Mouse (Mus musculus) heart, embryonic 13.5 days (tissue): ENCODE data around the gene Gpt2. TPM values are rescaled to one million over a fixed set of nuclear protein-coding genes. Genes with fewer than 3 reads are reported as not detected.

ENCODE experiments used
- ATAC-seq: fragments of 200-750 bp; cut with Nextera tagmentation; 2 replicates; pipeline ENCODE4 v1.8.0; 2017; ENCODE audit warnings: moderate TSS enrichment; ENCODE audit not compliant: insufficient number of reproducible peaks, low FRiP score, low TSS enrichment; ENCODE audit errors: extremely low read depth
- H3K27ac ChIP-seq: fragments of 300-500 bp; sonication (generic); replicated peaks from 2 replicates; pipeline ENCODE4 v1.5.1; 2015; ENCODE audit warnings: moderate library complexity, mild to moderate bottlenecking, inconsistent platforms
- H3K27me3 ChIP-seq: fragments of 300-500 bp; sonication (generic); replicated peaks from 2 replicates; pipeline ENCODE4 v1.6.1; 2015; ENCODE audit warnings: mild to moderate bottlenecking, inconsistent platforms
- H3K36me3 ChIP-seq: fragments of 300-500 bp; sonication (generic); 2 replicates; pipeline ENCODE4 v1.6.1; 2015; ENCODE audit warnings: mild to moderate bottlenecking, inconsistent platforms
- H3K4me1 ChIP-seq: fragments of 300-500 bp; sonication (generic); 2 replicates; pipeline ENCODE4 v1.6.1; 2015; ENCODE audit warnings: inconsistent platforms
- H3K4me2 ChIP-seq: fragments of 300-500 bp; sonication (generic); 2 replicates; pipeline ENCODE4 v1.6.1; 2015; ENCODE audit warnings: inconsistent platforms, mild to moderate bottlenecking, moderate library complexity
- H3K4me3 ChIP-seq: fragments of 300-500 bp; sonication (generic); 2 replicates; pipeline ENCODE4 v1.5.1; 2015; ENCODE audit warnings: moderate library complexity, mild to moderate bottlenecking, inconsistent platforms
- H3K9ac ChIP-seq: fragments of 300-500 bp; sonication (generic); 2 replicates; pipeline ENCODE4 v1.6.1; 2015; ENCODE audit warnings: inconsistent platforms, mild to moderate bottlenecking, moderate library complexity
- H3K9me3 ChIP-seq: fragments of 300-500 bp; sonication (generic); 2 replicates; pipeline ENCODE4 v1.6.1; 2016; ENCODE audit warnings: inconsistent platforms
- WGBS: fragments of 180-500 bp; shearing (Covaris S2); methylation state at CpG from one replicate; pipeline ENCODE4 v1.1.7; 2015; ENCODE audit warnings: mixed read lengths; 5-methylcytosine and 5-hydroxymethylcytosine counted together
- polyA plus RNA-seq: library from polyadenylated mRNA; unstranded; fragments of >200 nt; fragmentation: Nextera tagmentation; extraction: Ambion mirVana; gene quantifications from 2 replicates; pipeline ENCODE4 v1.2.1, GENCODE M21; 2015

Gene Gpt2
- polyA plus RNA-seq, 1 experiment from 2014 or later, result 7.4 TPM

DNA sequence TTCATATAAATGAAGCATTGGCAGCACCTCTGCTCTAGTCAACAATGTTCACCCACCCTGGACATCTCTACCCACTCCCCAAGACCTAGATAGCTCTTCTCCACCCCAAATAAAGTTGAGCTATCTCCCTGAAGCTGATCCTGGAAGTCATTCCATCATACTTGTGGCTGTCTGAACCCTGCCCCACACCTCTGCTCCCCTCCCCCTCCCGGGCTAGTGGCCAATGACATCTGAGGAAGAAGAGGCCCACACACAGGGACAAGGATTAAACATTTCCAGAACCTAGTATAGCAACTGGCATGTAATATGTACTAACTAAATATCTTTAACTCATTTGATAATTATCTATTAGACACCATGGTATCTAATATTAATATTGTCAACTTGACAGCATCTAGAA, 29.9 kb upstream of the Gpt2 start:
- H3K36me3 ChIP-seq, result no peaks in the 10 kb centered on the region
- 52% methylated on average over 1 of the region's 1 CpGs for WGBS
- no peak overlapping the region for H3K27ac ChIP-seq
- H3K4me2 ChIP-seq, result no peak overlapping the region
- H3K27me3 ChIP-seq, result no peaks in the 10 kb centered on the region
- no peaks in the 10 kb centered on the region for H3K9me3 ChIP-seq
- no peak for ATAC-seq
- 0 out of 2 replicates have a peak, but pooled peaks cover 2% of the 10 kb centered on the region for H3K4me1 ChIP-seq
- H3K4me3 ChIP-seq, result no peak overlapping the region
- no peak overlapping the region for H3K9ac ChIP-seq

DNA sequence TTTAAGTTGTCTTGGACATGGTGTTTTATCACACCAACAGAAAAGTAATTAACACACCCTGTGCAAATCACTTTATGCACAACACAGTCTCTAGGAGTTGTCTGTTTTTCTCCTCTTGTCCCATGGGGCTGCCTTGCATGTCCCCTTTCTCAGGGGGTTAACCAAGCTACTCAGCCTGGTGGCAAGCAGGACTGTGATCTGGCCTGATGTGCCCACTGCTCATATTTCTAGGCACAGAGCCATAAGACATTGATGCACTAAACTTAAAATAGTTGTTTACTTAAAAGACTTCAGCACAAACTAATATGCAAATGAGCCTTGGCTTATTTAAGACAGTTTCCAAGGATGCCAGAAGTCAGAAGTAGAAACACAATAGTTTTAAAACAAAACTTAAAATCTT, 28.1 kb upstream of the Gpt2 start:
- Histone ChIP-seq H3K27me3 (no peaks in the 10 kb centered on the region), H3K9ac (no peak overlapping the region), H3K4me2 (no peak overlapping the region), H3K36me3 (no peaks in the 10 kb centered on the region), H3K4me3 (no peak overlapping the region), H3K27ac (no peak overlapping the region), H3K9me3 (no peaks in the 10 kb centered on the region), H3K4me1 (0 out of 2 replicates have a peak, but pooled peaks cover 2% of the 10 kb centered on the region)
- no peak for ATAC-seq

DNA sequence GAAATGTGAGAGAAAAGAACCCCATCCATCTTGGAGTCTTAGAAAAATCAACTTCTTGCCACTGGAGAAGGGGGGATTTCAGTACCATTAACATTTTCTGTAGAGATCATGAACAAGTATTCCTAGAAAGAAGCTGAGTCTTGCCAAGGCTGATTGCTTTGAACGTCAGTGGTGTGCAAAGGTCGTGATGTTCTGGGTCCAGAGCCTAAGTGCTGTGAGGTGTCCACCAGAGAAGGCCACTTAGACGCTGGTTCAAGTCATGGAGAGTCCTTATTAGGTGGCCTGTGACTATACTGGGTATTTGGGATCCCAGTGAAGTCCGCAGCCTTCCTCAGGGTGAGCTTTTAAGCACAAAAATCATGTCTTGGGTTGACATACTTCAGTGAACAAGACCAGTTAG, 26.3 kb upstream of the Gpt2 start:
- Histone ChIP-seq H3K4me2 (no peak overlapping the region), H3K4me1 (0 out of 2 replicates have a peak, but pooled peaks cover 2% of the 10 kb centered on the region), H3K9me3 (no peaks in the 10 kb centered on the region), H3K4me3 (no peak overlapping the region), H3K27me3 (no peaks in the 10 kb centered on the region), H3K36me3 (no peaks in the 10 kb centered on the region), H3K27ac (no peak overlapping the region), H3K9ac (no peak overlapping the region)
- ATAC-seq, result no peak
- WGBS, result 81% methylated on average over 4 of the region's 4 CpGs

GRCm38 (mm10) chr8:85470753-85471152, 21.6 kb upstream of the Gpt2 start:
- H3K27ac ChIP-seq, result no peak overlapping the region
- H3K4me3 ChIP-seq, result no peak overlapping the region
- H3K36me3 ChIP-seq, result no peaks in the 10 kb centered on the region
- H3K9ac ChIP-seq, result no peak overlapping the region
- no peaks in the 10 kb centered on the region for H3K27me3 ChIP-seq
- H3K4me1 ChIP-seq, result no peaks in the 10 kb centered on the region
- H3K4me2 ChIP-seq, result no peak overlapping the region
- peaks cover under 1% of the 10 kb centered on the region; the same call in 1 of the 2 replicates for H3K9me3 ChIP-seq
- WGBS, result 72% methylated on average over 8 of the region's 8 CpGs
- ATAC-seq, result no peak

- H3K27me3 ChIP-seq, result no peaks in the 10 kb centered on the region
- ATAC-seq, result no peak
- no peaks in the 10 kb centered on the region for H3K4me1 ChIP-seq
- no peak overlapping the region for H3K27ac ChIP-seq
- H3K9me3 ChIP-seq, result peaks cover 7% of the 10 kb centered on the region; the same call in 1 of the 2 replicates
- no peak overlapping the region for H3K4me2 ChIP-seq
- H3K36me3 ChIP-seq, result no peaks in the 10 kb centered on the region
- 65% methylated on average over 6 of the region's 6 CpGs for WGBS
- no peak overlapping the region for H3K9ac ChIP-seq
- H3K4me3 ChIP-seq, result no peak overlapping the region
Observed at GRCm38 (mm10) chr8:85472800-85473199, 19.6 kb upstream of the Gpt2 start.

GRCm38 (mm10) chr8:85473246-85473645, 19.1 kb upstream of the Gpt2 start:
- Histone ChIP-seq H3K27ac (no peak overlapping the region), H3K36me3 (no peaks in the 10 kb centered on the region), H3K4me1 (no peaks in the 10 kb centered on the region), H3K9me3 (peaks cover 7% of the 10 kb centered on the region; the same call in 1 of the 2 replicates), H3K4me3 (no peak overlapping the region), H3K9ac (no peak overlapping the region), H3K4me2 (no peak overlapping the region), H3K27me3 (no peaks in the 10 kb centered on the region)
- WGBS, result 74% methylated on average over 4 of the region's 4 CpGs
- no peak for ATAC-seq

DNA sequence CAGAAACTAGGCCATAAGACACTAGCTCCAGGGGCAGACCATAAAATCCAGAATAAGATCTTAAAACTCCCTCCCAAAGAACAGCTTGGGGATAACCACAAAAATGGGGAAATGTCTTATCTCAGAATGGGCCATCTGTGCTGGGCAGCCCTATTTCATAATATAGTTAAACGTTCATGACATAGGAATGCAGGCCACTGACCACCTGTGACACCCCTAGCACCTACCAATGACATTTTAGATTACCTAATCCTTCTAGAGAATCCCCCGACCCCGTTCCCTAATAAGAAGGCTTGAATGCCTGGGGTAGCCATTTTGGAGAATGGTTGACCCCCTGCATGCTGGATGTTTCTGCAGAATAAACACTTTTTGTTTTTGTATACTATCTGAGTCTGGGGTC, 17.5 kb upstream of the Gpt2 start:
- no peak overlapping the region for H3K9ac ChIP-seq
- no peak overlapping the region for H3K27ac ChIP-seq
- ATAC-seq, result no peak
- peaks cover 7% of the 10 kb centered on the region; the same call in 1 of the 2 replicates for H3K9me3 ChIP-seq
- no peaks in the 10 kb centered on the region for H3K4me1 ChIP-seq
- no peaks in the 10 kb centered on the region for H3K36me3 ChIP-seq
- H3K4me2 ChIP-seq, result no peak overlapping the region
- H3K4me3 ChIP-seq, result no peak overlapping the region
- no peaks in the 10 kb centered on the region for H3K27me3 ChIP-seq
- 69% methylated on average over 3 of the region's 3 CpGs for WGBS

- Histone ChIP-seq H3K4me1 (no peaks in the 10 kb centered on the region), H3K36me3 (no peaks in the 10 kb centered on the region), H3K9ac (no peak overlapping the region), H3K4me3 (no peak overlapping the region), H3K27ac (no peak overlapping the region), H3K9me3 (peaks cover 7% of the 10 kb centered on the region; the same call in 1 of the 2 replicates), H3K27me3 (no peaks in the 10 kb centered on the region), H3K4me2 (no peak overlapping the region)
- 39% methylated on average over 4 of the region's 4 CpGs for WGBS
- no peak for ATAC-seq
Observed at GRCm38 (mm10) chr8:85476970-85477545, 15.3 kb upstream of the Gpt2 start.

DNA sequence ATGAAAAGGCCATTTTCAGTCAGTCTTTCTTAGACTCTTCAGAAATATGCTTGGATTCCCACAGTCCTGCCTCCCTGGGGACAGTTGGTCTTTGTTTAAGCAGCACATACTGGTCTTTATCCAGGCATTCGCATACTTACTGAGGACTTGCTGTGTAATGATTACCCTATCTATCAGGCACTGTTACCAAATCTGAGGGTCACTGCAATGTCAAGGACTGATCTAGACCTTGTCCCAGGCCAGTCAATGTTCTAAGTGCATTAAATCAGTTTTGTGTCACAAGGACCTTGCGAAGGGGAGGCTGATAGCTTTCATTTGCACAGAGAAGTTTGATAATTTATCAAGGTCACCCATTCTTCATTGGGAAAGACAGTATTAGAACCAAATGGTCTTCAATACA, 14.0 kb upstream of the Gpt2 start:
- Histone ChIP-seq H3K4me3 (no peak overlapping the region), H3K9ac (no peak overlapping the region), H3K36me3 (no peaks in the 10 kb centered on the region), H3K27me3 (no peaks in the 10 kb centered on the region), H3K9me3 (peaks cover 7% of the 10 kb centered on the region; the same call in 1 of the 2 replicates), H3K4me1 (no peaks in the 10 kb centered on the region), H3K27ac (no peak overlapping the region), H3K4me2 (no peak overlapping the region)
- no peak for ATAC-seq
- 64% methylated on average over 2 of the region's 2 CpGs for WGBS

DNA sequence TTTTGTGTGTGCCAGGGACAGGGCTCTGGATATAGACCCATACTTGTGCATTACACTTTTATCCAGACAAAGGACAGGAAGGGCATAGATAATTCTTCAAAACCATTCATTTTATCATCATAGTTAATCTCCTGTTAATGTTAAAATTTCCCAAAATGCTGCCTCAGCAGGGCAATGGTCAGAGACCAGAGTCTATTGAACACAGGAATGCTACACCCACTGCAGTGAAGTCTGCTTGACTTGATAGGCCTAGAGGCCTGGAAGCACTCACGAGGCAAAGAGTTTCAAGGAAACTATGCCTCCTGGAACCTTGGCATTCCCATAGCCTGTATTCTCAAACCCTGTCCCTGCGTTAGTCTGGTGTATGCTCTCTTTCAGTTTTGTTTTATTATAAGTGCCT, 12.7 kb upstream of the Gpt2 start:
- ATAC-seq, result no peak
- 61% methylated on average over 2 of the region's 2 CpGs for WGBS
- Histone ChIP-seq H3K9me3 (peaks cover 7% of the 10 kb centered on the region; the same call in 1 of the 2 replicates), H3K36me3 (no peaks in the 10 kb centered on the region), H3K4me2 (no peak overlapping the region), H3K27ac (no peak overlapping the region), H3K4me1 (no peaks in the 10 kb centered on the region), H3K4me3 (no peak overlapping the region), H3K9ac (no peak overlapping the region), H3K27me3 (no peaks in the 10 kb centered on the region)

DNA sequence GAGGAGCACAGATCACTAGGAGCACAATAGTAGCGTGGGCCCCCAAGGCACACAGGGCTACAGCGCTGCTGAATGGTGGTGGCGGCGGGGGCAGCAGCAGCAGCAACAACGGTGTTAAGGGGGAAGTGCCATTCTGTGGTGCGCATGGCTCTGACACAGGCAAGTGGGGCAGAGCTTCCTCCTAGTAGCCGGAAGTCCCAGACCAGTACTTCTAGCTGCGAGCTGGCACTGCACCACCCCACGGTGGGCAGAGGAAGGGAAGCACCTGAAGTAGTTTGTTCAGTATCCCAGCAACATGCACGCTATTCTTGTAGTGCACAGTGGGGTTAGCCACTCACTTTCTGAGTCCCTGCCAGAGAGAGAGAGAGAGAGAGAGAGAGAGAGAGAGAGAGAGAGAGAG, 10.5 kb upstream of the Gpt2 start:
- ATAC-seq, result no peak
- 32% methylated on average over 10 of the region's 10 CpGs for WGBS
- no peak overlapping the region for H3K27ac ChIP-seq

DNA sequence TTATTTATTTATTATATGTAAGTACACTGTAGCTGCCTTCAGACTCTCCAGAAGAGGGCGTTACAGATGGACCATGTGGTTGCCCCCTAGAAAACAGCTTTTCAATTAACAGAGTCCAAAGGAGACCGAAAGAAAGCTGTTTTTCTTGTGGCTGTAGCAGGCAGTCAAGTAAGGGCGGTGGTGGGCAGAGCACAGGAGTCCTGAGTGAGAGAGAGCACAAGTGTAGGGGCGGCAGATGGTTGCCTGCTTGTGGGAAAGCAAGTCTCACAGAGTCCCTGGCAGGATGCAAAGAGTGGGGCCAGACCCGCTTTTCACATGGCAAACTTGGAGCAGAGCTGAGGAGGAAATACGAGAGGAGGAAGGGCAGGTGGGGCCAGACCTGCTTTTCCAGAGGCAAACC, 9.9 kb upstream of the Gpt2 start:
- no peak overlapping the region for H3K27ac ChIP-seq
- no peak for ATAC-seq
- H3K4me2 ChIP-seq, result no peak overlapping the region; the same call in 1 of the 2 replicates
- no peaks in the 10 kb centered on the region for H3K4me1 ChIP-seq
- no peaks in the 10 kb centered on the region for H3K36me3 ChIP-seq
- H3K9ac ChIP-seq, result no peak overlapping the region
- no peaks in the 10 kb centered on the region for H3K27me3 ChIP-seq
- WGBS, result 57% methylated on average over 6 of the region's 6 CpGs
- H3K4me3 ChIP-seq, result no peak overlapping the region
- no peaks in the 10 kb centered on the region for H3K9me3 ChIP-seq

More for the DNA sequence above, 10.5 kb upstream of the Gpt2 start:
- Histone ChIP-seq H3K9me3 (no peaks in the 10 kb centered on the region), H3K4me2 (peak overlapping the region; percentile 53), H3K4me3 (0 out of 2 replicates have a peak overlapping the region, but pooled peaks have one; percentile 12), H3K9ac (0 out of 2 replicates have a peak overlapping the region, but pooled peaks have one; percentile 11), H3K36me3 (no peaks in the 10 kb centered on the region), H3K4me1 (no peaks in the 10 kb centered on the region), H3K27me3 (no peaks in the 10 kb centered on the region)
